Mouse (Mus musculus) G1E (cell line): ENCODE results near the gene Olfr160. TPM values are rescaled to one million over a fixed set of nuclear protein-coding genes. Genes with fewer than 3 reads are reported as not detected.

Experiments used
- ATAC-seq: 2 replicates; pipeline ENCODE4 v1.8.0; 2016; ENCODE audit warnings: mild to moderate bottlenecking; ENCODE audit not compliant: insufficient number of reproducible peaks, poor library complexity, low FRiP score, severe bottlenecking; ENCODE audit errors: extremely low read depth
- DNase-seq: peaks from one replicate; pipeline ENCODE4 v3.0.0; 2012; ENCODE audit warnings: low spot score
- H3K27me3 ChIP-seq: 2 replicates; pipeline ENCODE4 v1.6.1; 2012; ENCODE audit warnings: mild to moderate bottlenecking, low read length, inconsistent platforms; ENCODE audit not compliant: insufficient read depth
- H3K36me3 ChIP-seq: replicated peaks from 2 replicates; pipeline ENCODE3; 2012; ENCODE audit warnings: mild to moderate bottlenecking, inconsistent platforms
- H3K4me1 ChIP-seq: 2 replicates; pipeline ENCODE4 v1.6.1; 2012; ENCODE audit warnings: low read depth, low read length, inconsistent platforms, mixed read lengths; ENCODE audit not compliant: insufficient read depth
- H3K4me3 ChIP-seq: 2 replicates; pipeline ENCODE4 v1.5.1; 2012; ENCODE audit warnings: low read depth, mild to moderate bottlenecking, inconsistent platforms, low read length, moderate library complexity, mixed read lengths
- H3K9me3 ChIP-seq: replicated peaks from 2 replicates; pipeline ENCODE4 v1.6.1; 2012; ENCODE audit warnings: inconsistent platforms
- CTCF ChIP-seq: IDR thresholded peaks from 2 replicates; pipeline ENCODE4 v1.5.1; 2012; ENCODE audit warnings: low read depth, low read length, inconsistent platforms, mixed read lengths
- GATA1 ChIP-seq: IDR thresholded peaks from 2 replicates; pipeline ENCODE4 v1.6.1; 2012; ENCODE audit warnings: borderline replicate concordance, low read length, inconsistent platforms, mixed read lengths
- GATA2 ChIP-seq: IDR thresholded peaks from 2 replicates; pipeline ENCODE4 v1.6.1; 2012; ENCODE audit warnings: low read depth, low read length, inconsistent platforms, borderline replicate concordance
- POLR2AphosphoS5 ChIP-seq: IDR thresholded peaks from 2 replicates; pipeline ENCODE4 v1.6.1; 2012; ENCODE audit warnings: low read depth, low read length, inconsistent platforms; ENCODE audit not compliant: insufficient replicate concordance
- TAL1 ChIP-seq: conservative IDR thresholded peaks from 2 replicates; pipeline ENCODE4 v1.6.1; 2012; ENCODE audit warnings: low read depth, low read length, inconsistent platforms, mixed read lengths
- polyA plus RNA-seq: library from polyadenylated mRNA; stranded (reverse); fragments of >175 nt; gene quantifications from 2 replicates; pipeline ENCODE4 v1.2.3, GENCODE M21; 2012
- total RNA-seq, 2 experiments: library from RNA; stranded (forward) in 1 of 2; stranded (reverse) in 1 of 2; fragments of 200-1000 nt in 1 of 2; fragments of >200 nt in 1 of 2; fragmentation: Nextera tagmentation in 1 of 2; gene quantifications; 2 replicates each; pipeline ENCODE4 v1.2.3; 2014 to 2017

Olfr160 gene
- total and polyA plus RNA-seq, 3 experiments: 0.05 TPM; not detected in 2

GRCm38 (mm10) chr9:37670261-37670660, 45.8 kb downstream of the Olfr160 start:
- no peak for DNase-seq
- Histone ChIP-seq H3K27me3 (peaks cover 27% of the 10 kb centered on the region), H3K9me3 (no peaks in the 10 kb centered on the region), H3K4me3 (no peak overlapping the region), H3K36me3 (no peaks in the 10 kb centered on the region), H3K4me1 (no peaks in the 10 kb centered on the region)
- no peak for ATAC-seq
- TF ChIP-seq GATA1 (no peak), CTCF (no peak), GATA2 (no peak), TAL1 (no peak), POLR2AphosphoS5 (no peak)

GRCm38 (mm10) chr9:37669678-37670077, 46.4 kb downstream of the Olfr160 start:
- DNase-seq: no peak
- H3K4me3 ChIP-seq: no peak overlapping the region
- no peaks in the 10 kb centered on the region for H3K4me1 ChIP-seq
- H3K36me3 ChIP-seq: no peaks in the 10 kb centered on the region
- H3K9me3 ChIP-seq: no peaks in the 10 kb centered on the region
- TF ChIP-seq TAL1 (no peak), CTCF (no peak), GATA1 (no peak), GATA2 (no peak), POLR2AphosphoS5 (no peak)
- no peak for ATAC-seq
- peaks cover 33% of the 10 kb centered on the region for H3K27me3 ChIP-seq

DNA sequence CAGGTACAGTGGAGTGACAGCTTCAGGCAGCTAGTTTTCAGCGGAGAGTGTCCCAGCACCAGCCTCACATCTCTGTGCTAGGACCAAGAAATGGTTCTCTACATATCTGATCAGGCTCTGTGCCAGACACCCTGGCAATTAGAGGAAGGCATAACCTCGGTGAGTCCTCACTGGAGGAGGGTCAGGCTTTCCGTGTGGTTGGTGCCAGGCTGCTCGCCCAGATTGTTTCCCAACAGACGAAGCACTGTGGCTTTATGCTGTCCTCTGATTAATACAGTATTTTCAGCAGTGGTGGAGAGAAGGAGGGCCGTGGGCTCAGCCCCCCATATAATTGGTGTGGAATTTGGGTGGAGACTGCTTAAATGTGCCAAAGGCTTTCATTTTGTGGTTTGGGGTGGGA, 46.9 kb downstream of the Olfr160 start, which contains the start of gene Panx3:
TSS of gene Panx3 (minus strand) at position 121 of the 400 bp plus-strand sequence.
- H3K9me3 ChIP-seq: no peaks in the 10 kb centered on the region
- no peak for TF ChIP-seq GATA2
- TF ChIP-seq POLR2AphosphoS5: no peak
- TF ChIP-seq CTCF: no peak
- TF ChIP-seq TAL1: no peak
- TF ChIP-seq GATA1: no peak
- DNase-seq: no peak
- H3K36me3 ChIP-seq: no peaks in the 10 kb centered on the region
- peaks cover 38% of the 10 kb centered on the region for H3K27me3 ChIP-seq
- no peaks in the 10 kb centered on the region for H3K4me1 ChIP-seq
- ATAC-seq: no peak
- H3K4me3 ChIP-seq: no peak within 1 kb of the TSS

GRCm38 (mm10) chr9:37666045-37666444, 50.0 kb downstream of the Olfr160 start:
- ATAC-seq: no peak
- Histone ChIP-seq H3K36me3 (no peaks in the 10 kb centered on the region), H3K27me3 (peaks cover 41% of the 10 kb centered on the region), H3K9me3 (no peaks in the 10 kb centered on the region), H3K4me1 (no peaks in the 10 kb centered on the region), H3K4me3 (no peak overlapping the region)
- no peak for DNase-seq
- TF ChIP-seq GATA1 (no peak), GATA2 (no peak), TAL1 (no peak), CTCF (no peak), POLR2AphosphoS5 (no peak)

DNA sequence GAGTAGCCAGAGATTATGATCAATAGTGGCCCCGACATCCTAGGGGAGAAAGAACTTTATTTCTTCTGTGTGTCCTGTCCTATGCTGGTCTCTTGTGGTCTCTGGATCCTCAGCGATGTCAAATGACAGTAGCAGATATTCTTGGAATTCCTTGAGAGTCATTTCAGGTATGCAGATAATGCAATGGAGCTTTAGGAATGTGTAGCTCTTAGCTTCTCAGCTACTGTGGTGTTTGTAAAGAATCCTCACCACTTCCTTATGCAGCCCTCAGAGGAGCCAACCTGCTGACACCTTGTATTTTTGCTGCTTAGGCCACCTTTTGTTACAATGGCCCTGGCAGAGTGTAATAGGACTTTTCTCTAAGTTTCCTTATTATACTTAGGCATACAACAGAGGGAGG, 51.4 kb downstream of the Olfr160 start:
- TF ChIP-seq TAL1: no peak
- no peak for TF ChIP-seq POLR2AphosphoS5
- TF ChIP-seq CTCF: no peak
- no peak for TF ChIP-seq GATA2
- no peak for TF ChIP-seq GATA1
- no peaks in the 10 kb centered on the region for H3K36me3 ChIP-seq
- ATAC-seq (no peak), DNase-seq (no peak)
- no peaks in the 10 kb centered on the region for H3K9me3 ChIP-seq
- H3K4me3 ChIP-seq: no peak overlapping the region
- no peaks in the 10 kb centered on the region for H3K4me1 ChIP-seq
- H3K27me3 ChIP-seq: peaks cover 41% of the 10 kb centered on the region

GRCm38 (mm10) chr9:37663210-37663609, 52.8 kb downstream of the Olfr160 start:
- TF ChIP-seq CTCF: no peak
- no peak for TF ChIP-seq GATA2
- no peak for TF ChIP-seq TAL1
- no peak for TF ChIP-seq POLR2AphosphoS5
- no peak for TF ChIP-seq GATA1
- ATAC-seq (no peak), DNase-seq (no peak)
- Histone ChIP-seq H3K4me3 (no peak overlapping the region), H3K27me3 (peaks cover 33% of the 10 kb centered on the region), H3K36me3 (no peaks in the 10 kb centered on the region), H3K9me3 (no peaks in the 10 kb centered on the region), H3K4me1 (no peaks in the 10 kb centered on the region)

- H3K36me3 ChIP-seq: peaks cover 10% of the 10 kb centered on the region
- no peak overlapping the region for H3K4me3 ChIP-seq
- H3K9me3 ChIP-seq: no peaks in the 10 kb centered on the region
- peaks cover 6% of the 10 kb centered on the region for H3K27me3 ChIP-seq
- ATAC-seq: no peak
- TF ChIP-seq CTCF (no peak), POLR2AphosphoS5 (no peak), GATA1 (no peak), GATA2 (no peak), TAL1 (no peak)
- H3K4me1 ChIP-seq: peaks cover 4% of the 10 kb centered on the region
- DNase-seq: no peak
These were observed 56.6 kb downstream of the Olfr160 start for GRCm38 (mm10) chr9:37659413-37659812.

Other genes starting within 250 kb of the Olfr160 start
- gene Msantd2, start 226.9 kb downstream of the Olfr160 start, total RNA-seq (2014; fragmentation: Nextera tagmentation): 49.4 and 63.8 TPM in 2 replicates
- gene Msantd2, start 226.9 kb downstream of the Olfr160 start, total RNA-seq (2017): 59.1 and 66.0 TPM in 2 replicates
- 27.5 and 31.9 TPM in 2 replicates for gene Msantd2, start 226.9 kb downstream of the Olfr160 start, polyA plus RNA-seq
- gene Esam, start 188.2 kb downstream of the Olfr160 start, total RNA-seq (2014; fragmentation: Nextera tagmentation): not detected in 2 replicates
- gene Esam, start 188.2 kb downstream of the Olfr160 start, total RNA-seq (2017): 0.23 TPM in 1 of 2 replicates, not detected in the other
- 0.09 TPM in 1 of 2 replicates, not detected in the other for gene Esam, start 188.2 kb downstream of the Olfr160 start, polyA plus RNA-seq
- not detected in 2 replicates for gene Vsig2, start 177.0 kb downstream of the Olfr160 start, total RNA-seq (2014; fragmentation: Nextera tagmentation)
- gene Vsig2, start 177.0 kb downstream of the Olfr160 start, total RNA-seq (2017): 0.29 and 3.0 TPM in 2 replicates
- gene Vsig2, start 177.0 kb downstream of the Olfr160 start, polyA plus RNA-seq: not detected in 2 replicates
- 444 and 474 TPM in 2 replicates for gene Nrgn, start 163.3 kb downstream of the Olfr160 start, total RNA-seq (2014; fragmentation: Nextera tagmentation)
- gene Nrgn, start 163.3 kb downstream of the Olfr160 start, total RNA-seq (2017): 136 and 149 TPM in 2 replicates
- gene Nrgn, start 163.3 kb downstream of the Olfr160 start, polyA plus RNA-seq: 2,434 and 2,443 TPM in 2 replicates
- gene Siae, start 160.6 kb downstream of the Olfr160 start, total RNA-seq (2014; fragmentation: Nextera tagmentation): 98.8 and 107 TPM in 2 replicates
- gene Siae, start 160.6 kb downstream of the Olfr160 start, total RNA-seq (2017): 41.7 and 44.5 TPM in 2 replicates
- 1.3 and 1.9 TPM in 2 replicates for gene Siae, start 160.6 kb downstream of the Olfr160 start, polyA plus RNA-seq
- 12.4 and 21.1 TPM in 2 replicates for gene Spa17, start 102.5 kb downstream of the Olfr160 start, total RNA-seq (2014; fragmentation: Nextera tagmentation)
- 12.1 and 13.0 TPM in 2 replicates for gene Spa17, start 102.5 kb downstream of the Olfr160 start, total RNA-seq (2017)
- gene Spa17, start 102.5 kb downstream of the Olfr160 start, polyA plus RNA-seq: 1.7 and 1.8 TPM in 2 replicates
- gene Tbrg1, start 58.9 kb downstream of the Olfr160 start, total RNA-seq (2014; fragmentation: Nextera tagmentation): 110 and 123 TPM in 2 replicates
- gene Tbrg1, start 58.9 kb downstream of the Olfr160 start, total RNA-seq (2017): 122 and 157 TPM in 2 replicates
- 71.7 and 82.7 TPM in 2 replicates for gene Tbrg1, start 58.9 kb downstream of the Olfr160 start, polyA plus RNA-seq
- not detected in 2 replicates for gene Panx3, start 47.0 kb downstream of the Olfr160 start, total RNA-seq (2014; fragmentation: Nextera tagmentation)
- gene Panx3, start 47.0 kb downstream of the Olfr160 start, total RNA-seq (2017): 0.06 and 0.16 TPM in 2 replicates
- not detected in 2 replicates for gene Panx3, start 47.0 kb downstream of the Olfr160 start, polyA plus RNA-seq
- not detected in 2 replicates for gene Olfr874, start 28.9 kb upstream of the Olfr160 start, total RNA-seq (2014; fragmentation: Nextera tagmentation)
- 0.05 TPM in 1 of 2 replicates, not detected in the other for gene Olfr874, start 28.9 kb upstream of the Olfr160 start, total RNA-seq (2017)
- gene Olfr874, start 28.9 kb upstream of the Olfr160 start, polyA plus RNA-seq: not detected in 2 replicates
- gene Olfr875, start 55.6 kb upstream of the Olfr160 start, total RNA-seq (2014; fragmentation: Nextera tagmentation): not detected in 2 replicates
- not detected in 2 replicates for gene Olfr875, start 55.6 kb upstream of the Olfr160 start, total RNA-seq (2017)
- not detected in 2 replicates for gene Olfr875, start 55.6 kb upstream of the Olfr160 start, polyA plus RNA-seq
- gene Olfr876, start 86.8 kb upstream of the Olfr160 start, total RNA-seq (2014; fragmentation: Nextera tagmentation): not detected in 2 replicates
- gene Olfr876, start 86.8 kb upstream of the Olfr160 start, total RNA-seq (2017): 0.11 and 0.17 TPM in 2 replicates
- not detected in 2 replicates for gene Olfr876, start 86.8 kb upstream of the Olfr160 start, polyA plus RNA-seq
- not detected in 2 replicates for gene Olfr877, start 138.0 kb upstream of the Olfr160 start, total RNA-seq (2014; fragmentation: Nextera tagmentation)
- gene Olfr877, start 138.0 kb upstream of the Olfr160 start, total RNA-seq (2017): 0.06 TPM in 1 of 2 replicates, not detected in the other
- gene Olfr877, start 138.0 kb upstream of the Olfr160 start, polyA plus RNA-seq: not detected in 2 replicates
- not detected in 2 replicates for gene Olfr145, start 180.5 kb upstream of the Olfr160 start, total RNA-seq (2014; fragmentation: Nextera tagmentation)
- gene Olfr145, start 180.5 kb upstream of the Olfr160 start, total RNA-seq (2017): 0.06 and 0.16 TPM in 2 replicates
- not detected in 2 replicates for gene Olfr145, start 180.5 kb upstream of the Olfr160 start, polyA plus RNA-seq
- not detected in 2 replicates for gene Olfr878, start 201.6 kb upstream of the Olfr160 start, total RNA-seq (2014; fragmentation: Nextera tagmentation)
- gene Olfr878, start 201.6 kb upstream of the Olfr160 start, total RNA-seq (2017): 0.17 TPM in 1 of 2 replicates, not detected in the other
- gene Olfr878, start 201.6 kb upstream of the Olfr160 start, polyA plus RNA-seq: not detected in 2 replicates